Mouse (Mus musculus): Measurements from ENCODE around the gene Kbtbd2. TPM values are rescaled to one million over a fixed set of nuclear protein-coding genes. Genes with fewer than 3 reads are reported as not detected.
A peak's percentile ranks its signal among the peaks of the same experiment; 100 is the strongest.

The Kbtbd2 gene
- polyA plus RNA-seq, 1 experiment from 2014 or later = 24.5 TPM

DNA sequence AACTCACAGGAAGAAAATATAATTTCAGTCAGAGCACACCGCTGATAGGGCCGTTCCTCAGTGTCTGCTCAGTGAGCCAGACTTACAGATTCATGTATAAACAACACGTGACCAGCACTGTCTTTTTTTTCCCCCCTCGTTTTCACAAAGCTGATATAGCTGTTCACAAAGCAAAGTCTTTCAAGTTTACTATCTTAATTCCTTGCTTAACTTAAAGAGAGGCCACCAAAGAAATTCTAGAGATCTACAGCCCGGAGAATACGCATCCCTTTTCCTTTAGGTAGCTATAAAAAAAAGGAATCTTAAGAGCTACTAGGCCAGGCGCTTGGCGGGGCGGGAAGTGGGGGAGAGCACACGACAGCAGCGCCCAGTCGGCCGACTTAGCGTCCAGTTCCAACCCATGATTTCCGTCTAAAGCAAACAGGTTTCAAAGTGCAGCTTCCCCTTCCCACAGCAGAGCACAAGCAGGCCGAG is 908 bp downstream of the Kbtbd2 start:
- no peak for DNase-seq (ENCODE audit: low spot score)
- Histone ChIP-seq H3K27me3 (replicated peaks; ENCODE audit: control insufficient read depth, insufficient read depth, low read length) (no peaks in the 10 kb centered on the region), H3K4me1 (replicated peaks; ENCODE audit: control insufficient read depth, insufficient read depth, low read length) (peaks cover 9% of the 10 kb centered on the region), H3K4me2 (ENCODE audit: low read length) (peak overlapping the region; percentile 74), H3K27ac (ENCODE audit: low read depth) (peak overlapping the region; percentile 99), H3K9ac (ENCODE audit: low read length) (peak overlapping the region; percentile 96), H3K4me3 (ENCODE audit: low read depth, low read length) (peak overlapping the region; percentile 85), H3K9me3 (ENCODE audit: control insufficient read depth, low read length) (no peaks in the 10 kb centered on the region), H3K36me3 (ENCODE audit: control insufficient read depth, insufficient read depth, low read length) (no peaks in the 10 kb centered on the region)
- WGBS = under 1% methylated on average over 16 of the region's 16 CpGs
- ATAC-seq (replicated peaks; ENCODE audit: low FRiP score, low TSS enrichment, low read depth) = peak; percentile 17; the same call in 1 of the 2 replicates

GRCm38 (mm10) chr6:56796232-56796631 is 1.4 kb downstream of the Kbtbd2 start:
- no peak for DNase-seq (ENCODE audit: low spot score)

DNA sequence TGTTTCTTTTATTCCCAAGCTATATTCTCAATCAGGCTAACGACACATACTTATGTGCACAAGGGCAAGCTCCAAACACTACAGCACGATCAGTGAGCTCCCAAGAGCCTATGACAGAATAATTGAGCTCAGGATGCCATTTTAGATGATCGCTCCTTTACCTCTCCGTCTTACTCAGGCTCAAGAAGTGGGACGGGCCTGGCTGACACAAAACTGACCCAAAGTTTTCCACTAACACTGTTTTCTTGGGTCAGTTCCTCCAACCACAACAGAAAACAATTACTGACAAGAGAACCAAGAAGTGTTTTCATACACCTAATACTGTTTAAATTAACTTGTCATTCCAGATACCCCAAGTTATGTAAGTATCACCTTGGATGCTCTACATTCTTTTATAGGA is 2.8 kb downstream of the Kbtbd2 start:
- Histone ChIP-seq H3K9ac (ENCODE audit: low read length) (no peak overlapping the region), H3K36me3 (ENCODE audit: control insufficient read depth, insufficient read depth, low read length) (no peaks in the 10 kb centered on the region), H3K9me3 (ENCODE audit: control insufficient read depth, low read length) (0 out of 2 replicates have a peak, but pooled peaks cover 2% of the 10 kb centered on the region), H3K4me3 (ENCODE audit: low read depth, low read length) (no peak overlapping the region), H3K4me2 (ENCODE audit: low read length) (peak overlapping the region; percentile 74), H3K4me1 (replicated peaks; ENCODE audit: control insufficient read depth, insufficient read depth, low read length) (peaks cover 9% of the 10 kb centered on the region), H3K27ac (ENCODE audit: low read depth) (no peak overlapping the region), H3K27me3 (replicated peaks; ENCODE audit: control insufficient read depth, insufficient read depth, low read length) (no peaks in the 10 kb centered on the region)
- ATAC-seq (replicated peaks; ENCODE audit: low FRiP score, low TSS enrichment, low read depth) (no peak), DNase-seq (ENCODE audit: low spot score) (no peak)
- 88% methylated on average over 5 of the region's 5 CpGs for WGBS

More at GRCm38 (mm10) chr6:56796232-56796631, 1.4 kb downstream of the Kbtbd2 start:
- Histone ChIP-seq H3K9me3 (ENCODE audit: control insufficient read depth, low read length) (no peaks in the 10 kb centered on the region), H3K36me3 (ENCODE audit: control insufficient read depth, insufficient read depth, low read length) (no peaks in the 10 kb centered on the region), H3K27ac (ENCODE audit: low read depth) (peak overlapping the region; percentile 99; the same call in 1 of the 2 replicates), H3K9ac (ENCODE audit: low read length) (peak overlapping the region; percentile 96), H3K4me3 (ENCODE audit: low read depth, low read length) (peak overlapping the region; percentile 85), H3K4me1 (replicated peaks; ENCODE audit: control insufficient read depth, insufficient read depth, low read length) (peaks cover 9% of the 10 kb centered on the region), H3K27me3 (replicated peaks; ENCODE audit: control insufficient read depth, insufficient read depth, low read length) (no peaks in the 10 kb centered on the region), H3K4me2 (ENCODE audit: low read length) (peak overlapping the region; percentile 74)
- ATAC-seq (replicated peaks; ENCODE audit: low FRiP score, low TSS enrichment, low read depth) = no peak
- 2% methylated on average over 8 of the region's 8 CpGs for WGBS

- Histone ChIP-seq H3K9ac (ENCODE audit: low read length) (no peak overlapping the region), H3K9me3 (ENCODE audit: control insufficient read depth, low read length) (0 out of 2 replicates have a peak, but pooled peaks cover 2% of the 10 kb centered on the region), H3K4me2 (ENCODE audit: low read length) (no peak overlapping the region), H3K4me3 (ENCODE audit: low read depth, low read length) (no peak overlapping the region), H3K36me3 (ENCODE audit: control insufficient read depth, insufficient read depth, low read length) (peaks cover 32% of the 10 kb centered on the region), H3K27me3 (replicated peaks; ENCODE audit: control insufficient read depth, insufficient read depth, low read length) (no peaks in the 10 kb centered on the region), H3K4me1 (replicated peaks; ENCODE audit: control insufficient read depth, insufficient read depth, low read length) (no peaks in the 10 kb centered on the region), H3K27ac (ENCODE audit: low read depth) (no peak overlapping the region)
- DNase-seq (ENCODE audit: low spot score) = no peak
- WGBS = 69% methylated on average over 3 of the region's 3 CpGs
- ATAC-seq (replicated peaks; ENCODE audit: low FRiP score, low TSS enrichment, low read depth) = no peak
Observed at GRCm38 (mm10) chr6:56789336-56789735, 8.3 kb downstream of the Kbtbd2 start.

DNA sequence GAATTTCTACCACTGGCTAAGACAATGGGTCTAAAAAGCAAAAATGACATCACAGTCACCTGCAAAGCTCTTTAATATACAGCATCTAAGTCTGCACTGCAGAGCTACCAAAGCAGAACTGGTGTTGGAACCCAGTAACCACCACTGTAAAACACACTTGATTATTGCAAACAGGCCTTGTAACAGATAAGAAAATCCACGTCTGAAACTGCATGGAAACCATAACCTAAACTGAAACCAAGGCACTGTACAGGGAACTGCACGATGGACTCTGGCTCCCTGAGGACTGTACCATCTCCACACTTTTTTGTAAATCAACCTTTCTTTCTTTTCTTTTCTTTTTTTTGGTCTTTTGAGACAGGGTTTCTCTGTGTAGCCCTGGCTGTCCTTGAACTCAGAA is 9.9 kb downstream of the Kbtbd2 start:
- H3K9ac ChIP-seq (ENCODE audit: low read length) = no peak overlapping the region
- H3K36me3 ChIP-seq (ENCODE audit: control insufficient read depth, insufficient read depth, low read length) = peaks cover 46% of the 10 kb centered on the region
- H3K9me3 ChIP-seq (ENCODE audit: control insufficient read depth, low read length) = 0 out of 2 replicates have a peak, but pooled peaks cover 2% of the 10 kb centered on the region
- no peaks in the 10 kb centered on the region for H3K4me1 ChIP-seq (replicated peaks; ENCODE audit: control insufficient read depth, insufficient read depth, low read length)
- no peaks in the 10 kb centered on the region for H3K27me3 ChIP-seq (replicated peaks; ENCODE audit: control insufficient read depth, insufficient read depth, low read length)
- H3K4me2 ChIP-seq (ENCODE audit: low read length) = no peak overlapping the region
- no peak overlapping the region for H3K4me3 ChIP-seq (ENCODE audit: low read depth, low read length)
- no peak for DNase-seq (ENCODE audit: low spot score)
- 85% methylated on average over 2 of the region's 2 CpGs for WGBS
- ATAC-seq (replicated peaks; ENCODE audit: low FRiP score, low TSS enrichment, low read depth) = no peak
- H3K27ac ChIP-seq (ENCODE audit: low read depth) = no peak overlapping the region

DNA sequence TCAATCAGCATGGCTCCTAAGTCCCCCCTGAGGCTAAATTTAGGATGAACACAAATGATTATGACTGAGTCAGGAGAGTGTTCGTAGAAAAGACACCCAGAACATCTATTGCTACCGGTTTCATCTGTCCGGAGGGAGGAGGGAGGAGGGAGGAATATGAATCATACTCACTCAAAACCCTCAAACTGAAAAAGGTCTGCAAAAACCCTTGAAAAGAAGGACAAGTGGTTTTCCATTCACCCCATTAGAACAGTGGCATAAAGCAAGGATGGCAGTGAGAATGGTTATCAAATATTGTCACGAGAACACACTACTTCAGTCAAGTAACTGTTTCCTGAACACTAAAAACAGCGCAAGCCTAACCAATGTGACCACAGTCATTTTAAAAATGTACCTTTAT is 12.5 kb downstream of the Kbtbd2 start:
- Histone ChIP-seq H3K36me3 (ENCODE audit: control insufficient read depth, insufficient read depth, low read length) (peaks cover 58% of the 10 kb centered on the region), H3K4me1 (replicated peaks; ENCODE audit: control insufficient read depth, insufficient read depth, low read length) (peaks cover 5% of the 10 kb centered on the region; the same call in 1 of the 2 replicates), H3K4me3 (ENCODE audit: low read depth, low read length) (no peak overlapping the region), H3K9ac (ENCODE audit: low read length) (no peak overlapping the region), H3K27me3 (replicated peaks; ENCODE audit: control insufficient read depth, insufficient read depth, low read length) (no peaks in the 10 kb centered on the region), H3K4me2 (ENCODE audit: low read length) (no peak overlapping the region), H3K27ac (ENCODE audit: low read depth) (no peak overlapping the region), H3K9me3 (ENCODE audit: control insufficient read depth, low read length) (no peaks in the 10 kb centered on the region)
- DNase-seq (ENCODE audit: low spot score) (no peak), ATAC-seq (replicated peaks; ENCODE audit: low FRiP score, low TSS enrichment, low read depth) (no peak)
- 85% methylated on average over 5 of the region's 5 CpGs for WGBS

DNA sequence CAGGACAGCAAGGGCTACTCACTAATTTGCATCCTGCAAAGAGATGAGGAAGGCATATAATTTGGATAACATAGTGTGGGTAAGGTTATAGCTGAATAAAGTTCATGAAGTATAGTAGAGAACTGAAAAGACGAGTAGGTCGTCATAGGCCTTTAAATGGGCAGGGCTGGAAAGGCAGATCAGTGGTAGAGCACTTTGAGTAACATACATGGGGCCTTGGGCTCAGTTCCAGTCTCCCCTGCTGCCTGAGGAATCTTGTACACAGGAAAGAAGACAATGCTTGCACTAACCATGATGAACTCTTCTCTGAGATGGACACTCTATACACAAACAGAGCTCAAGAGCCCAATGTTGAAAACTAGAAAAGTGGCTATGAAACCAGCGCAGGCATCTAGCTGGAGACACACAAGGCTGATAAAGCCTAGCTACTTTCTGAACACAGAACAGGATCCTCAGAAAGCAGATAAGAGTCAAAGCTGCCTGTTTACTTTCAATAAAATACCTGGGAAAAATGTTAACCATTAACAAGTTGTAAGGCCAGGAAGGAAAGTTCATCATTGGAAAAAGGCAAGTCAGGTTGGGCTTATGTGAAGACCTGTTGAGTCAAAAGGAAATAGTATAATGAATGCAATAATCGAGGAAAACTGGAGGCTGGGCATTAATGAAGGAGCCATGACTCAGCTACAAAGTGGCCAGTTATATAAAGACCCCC is 13.9 kb downstream of the Kbtbd2 start:
- Histone ChIP-seq H3K27me3 (replicated peaks; ENCODE audit: control insufficient read depth, insufficient read depth, low read length) (no peaks in the 10 kb centered on the region), H3K4me1 (replicated peaks; ENCODE audit: control insufficient read depth, insufficient read depth, low read length) (peaks cover 5% of the 10 kb centered on the region; the same call in 1 of the 2 replicates), H3K4me3 (ENCODE audit: low read depth, low read length) (no peak overlapping the region), H3K9ac (ENCODE audit: low read length) (no peak overlapping the region), H3K36me3 (ENCODE audit: control insufficient read depth, insufficient read depth, low read length) (peaks cover 66% of the 10 kb centered on the region), H3K9me3 (ENCODE audit: control insufficient read depth, low read length) (no peaks in the 10 kb centered on the region), H3K4me2 (ENCODE audit: low read length) (no peak overlapping the region), H3K27ac (ENCODE audit: low read depth) (peak overlapping the region; percentile 43; the same call in 1 of the 2 replicates)
- ATAC-seq (replicated peaks; ENCODE audit: low FRiP score, low TSS enrichment, low read depth) (peak; percentile 71), DNase-seq (ENCODE audit: low spot score) (no peak)
- WGBS = 65% methylated on average over 4 of the region's 4 CpGs

DNA sequence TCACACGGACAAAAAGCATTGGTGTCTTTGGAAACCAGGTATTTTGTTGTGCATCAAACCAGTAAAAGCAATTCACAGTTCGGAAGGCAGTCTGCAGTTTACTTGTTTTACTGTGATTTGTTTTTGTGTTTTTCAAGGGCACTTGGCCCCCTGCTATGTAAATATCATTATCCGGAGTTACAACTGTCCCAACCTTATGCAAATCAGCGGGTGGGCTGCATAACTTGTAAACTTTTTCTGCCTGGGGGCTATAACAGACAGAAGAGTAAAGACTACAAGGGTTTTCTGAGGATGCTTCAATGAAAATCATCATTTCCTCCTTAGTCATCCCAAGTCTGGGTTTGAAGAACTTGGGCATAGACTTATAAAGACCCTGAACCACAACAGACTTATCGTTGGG is 18.0 kb downstream of the Kbtbd2 start:
- Histone ChIP-seq H3K36me3 (ENCODE audit: control insufficient read depth, insufficient read depth, low read length) (peaks cover 62% of the 10 kb centered on the region), H3K9me3 (ENCODE audit: control insufficient read depth, low read length) (no peaks in the 10 kb centered on the region), H3K27ac (ENCODE audit: low read depth) (no peak overlapping the region), H3K4me2 (ENCODE audit: low read length) (no peak overlapping the region), H3K9ac (ENCODE audit: low read length) (no peak overlapping the region), H3K4me3 (ENCODE audit: low read depth, low read length) (no peak overlapping the region), H3K27me3 (replicated peaks; ENCODE audit: control insufficient read depth, insufficient read depth, low read length) (no peaks in the 10 kb centered on the region), H3K4me1 (replicated peaks; ENCODE audit: control insufficient read depth, insufficient read depth, low read length) (peaks cover 10% of the 10 kb centered on the region)
- WGBS = 90% methylated on average over 5 of the region's 5 CpGs
- DNase-seq (ENCODE audit: low spot score) (no peak), ATAC-seq (replicated peaks; ENCODE audit: low FRiP score, low TSS enrichment, low read depth) (no peak)

DNA sequence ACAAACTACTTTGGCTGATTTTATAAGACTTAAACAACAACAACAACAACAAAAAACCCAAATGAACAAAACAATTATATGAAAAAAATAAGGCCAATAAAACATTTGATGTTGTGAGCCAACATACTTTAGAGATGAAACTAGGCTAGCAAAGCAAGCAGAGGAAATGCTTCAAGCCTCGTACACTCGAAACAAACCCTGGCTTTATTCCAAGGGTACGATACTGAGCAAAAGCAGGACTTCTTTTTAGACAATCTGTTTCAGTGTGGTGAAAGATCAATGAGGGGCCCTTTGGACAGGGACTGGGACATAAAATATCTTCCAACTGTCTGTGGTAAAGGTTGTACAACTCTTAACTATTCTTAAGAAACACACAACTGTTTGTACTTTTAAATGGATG is 21.8 kb downstream of the Kbtbd2 start:
- no peak overlapping the region for H3K4me2 ChIP-seq (ENCODE audit: low read length)
- H3K4me3 ChIP-seq (ENCODE audit: low read depth, low read length) = no peak overlapping the region
- no peaks in the 10 kb centered on the region for H3K9me3 ChIP-seq (ENCODE audit: control insufficient read depth, low read length)
- peaks cover 6% of the 10 kb centered on the region for H3K4me1 ChIP-seq (replicated peaks; ENCODE audit: control insufficient read depth, insufficient read depth, low read length)
- H3K9ac ChIP-seq (ENCODE audit: low read length) = no peak overlapping the region
- DNase-seq (ENCODE audit: low spot score) (no peak), ATAC-seq (replicated peaks; ENCODE audit: low FRiP score, low TSS enrichment, low read depth) (no peak)
- peaks cover 44% of the 10 kb centered on the region for H3K36me3 ChIP-seq (ENCODE audit: control insufficient read depth, insufficient read depth, low read length)
- H3K27ac ChIP-seq (ENCODE audit: low read depth) = no peak overlapping the region
- 38% methylated on average over 3 of the region's 3 CpGs for WGBS
- no peaks in the 10 kb centered on the region for H3K27me3 ChIP-seq (replicated peaks; ENCODE audit: control insufficient read depth, insufficient read depth, low read length)

Data from intestine, embryonic 14.5 days (tissue).